8 mouse cellular contexts compared by ENCODE assay signal in genomic region chr17:32025386-32025785, GRCm38 (mm10). TPM values are rescaled to one million over a fixed set of nuclear protein-coding genes. Genes with fewer than 3 reads are reported as not detected.
DNase-seq lines count a peak whose midpoint lies in the region; ATAC-seq lines count a peak whose summit lies in the region.

No protein-coding gene starts in this region.

- no peaks in the 10 kb centered on the region for H3K9me3 ChIP-seq in limb, embryonic 10.5 days (replicated peaks)
- no peaks in the 10 kb centered on the region for H3K9me3 ChIP-seq in stomach, embryonic 16.5 days (replicated peaks; ENCODE audit: control insufficient read depth, low read length)

- intact Hi-C loops in gastrocnemius, postnatal 14 days (cut with DNase I; ENCODE audit: low total_unique reads) = loop anchor here (5.0 to 10.0 kb wide), 3 partner anchors 171 to 343 kb away; partner anchors contain the start of gene Sik1

- 18% methylated on average over 2 of the region's 2 CpGs for WGBS in limb, embryonic 10.5 days
- 10% methylated on average over 2 of the region's 2 CpGs for WGBS in stomach, embryonic 16.5 days

- peak; percentile 70; the same call in 1 of the 2 replicates for ATAC-seq in stomach, embryonic 16.5 days (ENCODE audit: insufficient read depth, low FRiP score)

- H3K27me3 ChIP-seq in limb, embryonic 10.5 days (ENCODE audit: low read depth, poor library complexity, severe bottlenecking) = no peaks in the 10 kb centered on the region
- no peaks in the 10 kb centered on the region for H3K27me3 ChIP-seq in stomach, embryonic 16.5 days (ENCODE audit: control insufficient read depth, insufficient read depth, low read length)

- no peak overlapping the region for H3K4me2 ChIP-seq in stomach, embryonic 16.5 days (ENCODE audit: low read depth, low read length)

- DNase-seq in ovary, postnatal 10 days (ENCODE audit: low spot score) = peak; percentile 18
- DNase-seq in ovary, adult 18-20 months (ENCODE audit: low spot score) = no peak
- DNase-seq in cerebellum, postnatal 25 days = peak; percentile 24 to 58
- peak; percentile 70 for DNase-seq in gastrocnemius, postnatal 14 days
- peak; percentile 68 for DNase-seq in kidney, adult 11 months
- peak; percentile 73 for DNase-seq in limb, embryonic 10.5 days (ENCODE audit: low spot score)
- peak; percentile 14 to 56 for DNase-seq in natural killer cell, adult 2 months (ENCODE audit: low spot score in 2 of 2)

- H3K4me3 ChIP-seq in limb, embryonic 10.5 days = no peak overlapping the region
- H3K4me3 ChIP-seq in stomach, embryonic 16.5 days (replicated peaks; ENCODE audit: low read length) = no peak overlapping the region

- 0 out of 2 replicates have a peak overlapping the region, but pooled peaks have one; percentile 70 for H3K27ac ChIP-seq in limb, embryonic 10.5 days
- no peak overlapping the region for H3K27ac ChIP-seq in stomach, embryonic 16.5 days (ENCODE audit: low read length)

- peaks cover 8% of the 10 kb centered on the region for H3K4me1 ChIP-seq in limb, embryonic 10.5 days
- peaks cover 12% of the 10 kb centered on the region; the same call in 1 of the 2 replicates for H3K4me1 ChIP-seq in stomach, embryonic 16.5 days (ENCODE audit: control insufficient read depth, insufficient read depth, low read length)

- H3K36me3 ChIP-seq in limb, embryonic 10.5 days = no peaks in the 10 kb centered on the region
- H3K36me3 ChIP-seq in stomach, embryonic 16.5 days (ENCODE audit: control insufficient read depth, insufficient read depth, low read length) = no peaks in the 10 kb centered on the region

- no peak overlapping the region for H3K9ac ChIP-seq in stomach, embryonic 16.5 days (ENCODE audit: low read length)

RNA-seq across cellular contexts. Expression of gene Rrp1b, which starts 10.5 kb away (rescaled TPM):
- total RNA-seq in gastrocnemius, postnatal 14 days (2021) = 10 to 100 TPM in 1 of 2 experiments, 1 to 10 TPM in 1; 9.3 to 12.8 TPM
- 100 and 110 TPM in 2 replicates for polyA plus RNA-seq in limb, embryonic 10.5 days (2016; fragmentation: Nextera tagmentation; extraction: Ambion mirVana)
- polyA plus RNA-seq in stomach, embryonic 16.5 days (2015; fragmentation: Nextera tagmentation; extraction: Ambion mirVana) = 40.1 and 42.6 TPM in 2 replicates

RNA-seq across cellular contexts. Expression of gene Hsf2bp, which starts 10.8 kb away (rescaled TPM):
- 1 to 10 TPM; 1.4 to 1.6 TPM for total RNA-seq in gastrocnemius, postnatal 14 days (2021)
- 0.63 and 0.79 TPM in 2 replicates for polyA plus RNA-seq in limb, embryonic 10.5 days (2016; fragmentation: Nextera tagmentation; extraction: Ambion mirVana)
- 0.07 and 0.45 TPM in 2 replicates for polyA plus RNA-seq in stomach, embryonic 16.5 days (2015; fragmentation: Nextera tagmentation; extraction: Ambion mirVana)
